Mouse (Mus musculus) ES-Bruce4 (cell line): ENCODE measurements around the gene Fads2.

Source experiments
- CTCF ChIP-seq: IDR thresholded peaks from one replicate; pipeline ENCODE4 v1.8.1; 2011; ENCODE audit warnings: low read depth, low read length
- EP300 ChIP-seq: IDR thresholded peaks from 2 replicates; pipeline ENCODE4 v1.6.1; 2011; ENCODE audit warnings: low read depth, low read length; ENCODE audit not compliant: insufficient read depth

DNA sequence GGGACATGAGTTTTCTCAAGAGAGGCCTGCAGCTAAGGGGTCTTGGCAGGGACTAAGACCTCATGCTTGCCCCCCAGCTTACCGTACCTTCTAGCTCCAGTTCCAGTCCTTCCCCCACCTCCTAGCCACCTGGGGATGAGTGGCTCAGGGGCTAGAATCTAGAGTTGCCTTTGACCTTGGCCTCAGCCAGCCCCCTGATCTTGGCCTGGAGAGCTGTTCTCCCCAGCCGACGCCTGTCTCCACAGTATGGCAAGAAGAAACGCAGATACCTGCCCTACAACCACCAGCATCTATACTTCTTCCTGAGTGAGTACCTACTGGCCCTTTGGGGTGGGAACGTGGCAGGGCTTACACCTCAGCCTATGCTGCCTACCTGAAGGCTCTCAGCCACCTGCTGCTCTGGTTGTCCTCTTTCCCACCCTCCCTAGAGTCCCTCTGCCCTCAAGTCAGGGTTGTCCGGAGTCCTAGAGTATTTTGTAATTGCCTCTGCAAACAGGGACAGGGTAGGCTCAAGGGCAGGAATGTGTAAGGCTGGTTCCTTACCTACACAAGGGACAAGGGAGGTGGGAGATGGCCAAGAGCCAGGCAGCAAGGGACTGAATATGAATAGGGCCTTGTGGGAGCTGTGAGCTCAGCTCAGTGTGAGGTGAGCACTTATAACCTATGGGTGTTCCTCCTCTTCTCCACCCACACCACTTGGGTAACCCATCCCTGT lies 47.0 kb downstream of the Fads2 start:
- TF ChIP-seq CTCF (no peak), EP300 (no peak)
